Mouse (Mus musculus) layer of hippocampus, adult 9-11 months (tissue): ENCODE data around the gene Elane.
"Not testable (repeated sequence)": the region's sequence is repeated elsewhere in the genome, so short reads cannot be mapped to it uniquely, and the experiment has no call there.

ENCODE experiments used
- DNase-seq: peaks from one replicate; pipeline ENCODE4 v3.0.0; 2022

Gene Elane

DNA sequence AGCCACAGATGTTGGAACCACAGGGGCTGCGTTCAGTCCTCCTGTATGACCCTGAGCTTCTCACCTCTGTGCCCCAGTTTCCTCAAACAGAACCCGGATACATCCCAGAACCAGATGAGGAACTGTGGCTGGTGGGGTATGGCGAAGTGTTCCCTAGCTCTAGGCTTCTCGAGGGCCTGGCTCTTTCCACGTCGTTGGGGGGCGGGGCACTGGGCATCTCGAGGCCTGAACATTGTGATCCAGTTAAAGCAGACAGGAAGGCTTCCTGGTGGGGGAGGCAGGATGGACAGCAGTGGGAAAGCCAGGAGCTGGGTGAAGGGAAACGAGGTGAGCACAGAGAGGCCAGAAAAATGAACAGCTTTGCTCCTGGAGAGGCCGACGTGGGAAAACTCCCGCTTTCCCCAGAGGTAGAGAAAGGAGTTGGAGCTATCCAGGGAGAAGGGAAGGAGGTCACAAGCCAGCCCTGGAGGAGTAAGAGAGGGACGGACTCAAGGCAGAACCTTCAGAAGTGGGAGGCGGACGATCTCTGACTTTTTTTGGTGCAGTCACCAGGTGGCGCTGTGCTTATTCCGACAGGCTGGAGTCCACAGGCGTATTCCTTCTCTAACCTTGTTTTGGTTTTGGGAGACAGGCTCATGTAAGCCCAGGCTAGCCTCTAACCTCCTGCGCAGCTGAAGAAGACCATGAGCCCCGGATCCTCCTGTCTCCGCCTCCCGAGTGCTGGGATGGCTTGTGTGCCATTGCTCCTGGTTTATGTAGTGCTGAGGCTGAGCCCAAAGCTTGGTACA is 2.6 kb upstream of the Elane start:
- peak; percentile 77 for DNase-seq

DNA sequence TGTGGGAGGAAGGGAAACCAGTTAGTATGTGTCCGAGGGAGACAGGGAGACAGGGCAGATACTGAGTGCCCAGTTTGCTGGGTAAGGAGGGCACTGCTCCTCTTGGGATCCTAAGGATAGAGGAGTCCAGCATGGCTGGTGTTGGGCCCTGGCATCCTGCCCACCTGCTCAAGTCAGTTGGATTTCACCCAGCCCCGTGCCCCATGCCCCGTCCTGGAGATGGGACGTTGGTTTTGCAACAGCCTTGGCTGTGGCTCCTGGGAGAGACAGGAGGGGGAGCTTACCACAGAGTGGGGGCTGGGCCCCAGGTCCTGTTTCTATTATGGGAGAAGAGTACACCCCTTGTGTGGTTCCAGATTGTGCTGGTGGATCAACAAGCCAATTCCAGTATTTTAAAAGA is 1.6 kb upstream of the Elane start:
- DNase-seq = no peak

DNA sequence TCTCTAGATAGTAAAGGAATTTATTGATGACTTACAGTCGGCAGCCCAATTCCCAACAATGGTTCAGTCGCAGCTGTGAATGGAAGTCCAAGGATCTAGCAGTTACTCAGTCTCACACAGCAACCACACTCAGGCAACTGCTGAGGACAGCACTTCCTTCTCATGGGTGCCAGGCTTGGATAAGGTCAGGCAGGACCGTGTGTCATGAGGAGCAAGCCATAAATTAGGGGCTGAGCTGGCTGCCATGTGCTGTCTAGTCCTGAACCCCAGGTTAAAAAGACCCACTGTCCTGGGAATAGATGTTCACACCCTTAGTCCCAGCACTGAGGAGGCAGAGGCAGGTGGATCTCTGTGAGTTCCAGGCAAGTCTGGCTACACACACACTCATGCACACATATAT is 1.1 kb upstream of the Elane start:
- not testable (repeated sequence) for DNase-seq

DNA sequence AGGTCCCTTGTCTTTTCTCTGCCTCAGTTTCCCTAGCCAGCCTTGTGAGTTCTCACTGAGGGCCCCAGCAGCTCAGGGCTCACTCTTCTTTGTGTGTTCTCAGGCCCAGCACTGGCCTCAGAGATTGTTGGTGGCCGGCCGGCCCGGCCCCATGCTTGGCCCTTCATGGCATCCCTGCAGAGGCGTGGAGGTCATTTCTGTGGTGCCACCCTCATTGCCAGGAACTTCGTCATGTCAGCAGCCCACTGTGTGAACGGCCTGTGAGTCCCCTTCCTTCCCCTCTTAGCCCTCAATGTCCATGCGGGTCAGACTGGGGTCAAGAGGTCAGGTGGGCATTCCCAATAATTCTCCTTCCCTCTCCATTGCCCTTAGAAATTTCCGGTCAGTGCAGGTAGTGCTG is 564 bp downstream of the Elane start:
- DNase-seq = no peak

DNA sequence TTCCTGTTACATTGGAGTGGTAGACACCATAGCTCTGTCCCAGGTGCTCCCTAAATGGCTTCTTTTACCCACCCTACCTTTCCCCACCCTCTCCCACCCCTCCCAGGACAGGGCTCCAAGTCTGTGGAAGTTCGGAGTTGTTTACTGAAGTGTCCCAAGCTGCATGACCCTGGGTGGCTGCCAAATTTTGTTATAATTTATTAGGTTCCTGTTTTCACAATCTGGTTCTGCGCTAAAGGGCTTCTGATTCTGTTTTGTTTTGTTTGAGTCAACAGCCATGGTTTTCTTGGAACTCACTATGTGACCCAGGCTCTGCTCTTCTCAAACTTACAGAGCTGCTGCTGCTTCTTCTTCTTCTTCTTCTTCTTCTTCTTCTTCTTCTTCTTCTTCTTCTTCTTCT is 3.3 kb downstream of the Elane start:
- DNase-seq = no peak

DNA sequence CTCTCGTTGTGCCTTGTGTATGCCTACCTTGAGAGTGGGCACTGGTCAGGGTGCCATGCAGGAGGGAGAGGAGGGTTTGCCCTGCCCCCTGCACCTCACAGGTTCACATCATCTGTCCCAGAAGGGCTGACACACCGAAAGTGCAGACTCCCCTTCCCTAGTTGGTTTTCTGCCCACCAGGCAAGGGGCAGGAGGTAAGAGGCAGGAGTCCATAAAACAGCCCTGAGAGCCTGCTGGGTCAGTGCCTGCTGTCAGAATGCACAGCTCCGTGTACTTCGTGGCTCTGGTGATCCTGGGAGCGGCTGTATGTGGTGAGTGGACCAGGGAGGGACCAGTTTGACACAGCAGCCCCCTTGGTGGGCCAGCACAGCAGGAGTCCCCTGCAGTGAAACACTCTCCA is 4.6 kb downstream of the Elane start, which contains the start of gene Cfd:
TSS of gene Cfd (plus strand) at position 184 of the 400 bp plus-strand sequence.
- no peak for DNase-seq

DNA sequence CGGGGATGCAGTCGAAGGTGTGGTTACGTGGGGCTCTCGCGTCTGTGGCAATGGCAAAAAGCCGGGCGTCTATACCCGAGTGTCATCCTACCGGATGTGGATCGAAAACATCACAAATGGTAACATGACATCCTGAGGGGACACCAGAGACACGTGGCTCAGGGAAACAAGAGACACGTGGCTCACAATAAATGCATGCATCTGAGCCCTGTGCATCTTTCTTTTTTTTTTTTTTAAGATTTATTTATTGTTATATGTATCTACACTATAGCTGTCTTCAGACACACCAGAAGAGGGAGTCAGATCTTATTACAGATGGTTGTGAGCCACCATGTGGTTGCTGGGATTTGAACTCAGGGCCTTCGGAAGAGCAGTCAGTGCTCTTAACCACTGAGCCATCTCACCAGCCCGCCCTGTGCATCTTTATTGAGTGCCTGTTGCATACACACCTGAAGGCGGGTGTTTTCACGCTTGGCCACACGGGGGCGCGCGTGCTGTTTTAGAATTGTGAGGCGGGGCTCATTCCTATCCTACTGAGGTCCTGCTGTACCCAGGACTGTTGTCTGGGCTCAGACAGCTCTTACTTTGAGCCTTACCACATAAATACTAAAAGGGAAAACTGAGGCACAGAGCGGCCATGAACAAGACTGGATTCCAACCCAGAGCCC is 6.5 kb downstream of the Elane start:
- DNase-seq = peak; percentile 69

DNA sequence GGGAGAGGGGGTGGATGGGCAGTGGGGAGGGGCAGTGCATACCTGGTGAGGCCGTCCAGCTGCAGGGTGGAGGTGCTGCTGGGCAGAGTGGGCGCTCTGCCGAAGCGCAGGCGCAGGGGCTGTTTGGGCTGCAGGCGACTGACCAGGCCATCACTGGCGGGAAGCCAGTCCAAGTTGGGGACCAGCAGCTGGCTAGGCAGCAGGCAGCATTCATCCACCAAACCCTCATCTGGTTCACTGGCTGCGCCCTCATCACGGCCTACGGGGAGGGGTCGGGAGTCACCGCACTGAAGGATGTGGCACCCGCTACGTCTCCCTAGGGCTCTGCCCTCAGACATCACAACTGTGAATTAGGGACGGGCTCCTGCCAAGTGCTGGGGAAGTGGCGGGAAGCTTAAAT is 10.3 kb downstream of the Elane start:
- DNase-seq = no peak

DNA sequence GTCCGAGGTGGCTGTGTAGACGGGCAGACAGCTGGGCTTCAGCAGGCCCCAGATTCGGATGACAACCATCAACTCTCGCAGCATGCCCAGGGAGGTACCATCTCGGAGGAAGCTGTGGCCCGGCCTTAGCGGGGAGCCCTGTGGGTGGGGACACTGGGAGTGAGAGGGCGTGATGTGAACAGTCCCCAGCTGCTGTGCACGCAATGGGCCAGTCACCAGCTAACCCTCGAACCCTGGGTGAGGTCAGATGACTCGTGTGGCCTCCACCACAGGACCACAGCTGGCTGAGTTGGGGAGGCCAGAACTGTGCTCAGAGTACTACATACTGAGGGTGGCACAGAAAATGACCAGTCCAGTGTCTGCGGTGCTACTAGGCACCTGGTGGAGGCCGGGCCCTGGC is 10.8 kb downstream of the Elane start:
- DNase-seq = no peak

DNA sequence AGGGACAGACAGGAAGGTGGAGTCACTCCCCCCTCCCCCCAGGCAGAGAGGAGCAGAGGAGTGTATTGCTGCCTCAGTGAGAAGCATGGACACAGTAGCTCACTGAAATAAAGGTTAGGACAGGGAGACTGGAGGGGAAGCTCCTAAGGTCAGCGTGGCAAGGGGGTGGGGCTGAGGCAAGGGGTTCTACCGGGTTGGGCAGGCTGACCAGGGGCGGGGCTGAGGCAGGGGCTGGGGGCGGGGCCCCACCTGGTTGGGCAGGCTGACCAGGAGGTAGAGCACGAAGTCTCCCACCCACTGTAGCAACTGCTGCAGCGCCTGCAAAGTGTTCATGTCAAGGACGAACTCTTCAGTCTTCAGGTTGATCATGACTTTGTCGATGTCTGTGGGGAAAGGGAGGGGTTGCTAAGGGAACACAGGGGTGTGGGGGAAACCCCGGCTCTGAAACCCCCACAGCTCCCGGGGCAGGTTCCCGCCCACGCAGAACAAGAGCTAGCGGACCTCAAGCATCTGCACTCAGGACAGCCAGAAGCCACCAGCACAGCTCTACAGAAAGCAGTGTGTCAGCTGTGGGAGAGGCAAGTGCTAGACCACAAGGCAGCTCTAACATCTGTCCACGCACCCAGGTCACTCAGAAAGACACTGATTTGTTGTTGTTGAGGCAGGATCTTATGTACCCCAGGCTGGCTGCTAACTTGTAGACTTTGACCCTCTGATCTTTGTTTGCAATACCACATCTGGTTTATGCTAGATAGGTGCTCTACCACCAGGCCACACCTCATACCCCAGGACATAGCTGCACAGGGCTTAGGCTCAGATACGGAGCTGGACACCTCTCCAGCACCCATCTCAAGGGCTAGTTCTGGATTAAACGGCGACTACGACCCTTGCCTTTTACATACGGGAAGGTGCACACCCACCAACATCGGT is 11.5 kb downstream of the Elane start:
- no peak for DNase-seq

DNA sequence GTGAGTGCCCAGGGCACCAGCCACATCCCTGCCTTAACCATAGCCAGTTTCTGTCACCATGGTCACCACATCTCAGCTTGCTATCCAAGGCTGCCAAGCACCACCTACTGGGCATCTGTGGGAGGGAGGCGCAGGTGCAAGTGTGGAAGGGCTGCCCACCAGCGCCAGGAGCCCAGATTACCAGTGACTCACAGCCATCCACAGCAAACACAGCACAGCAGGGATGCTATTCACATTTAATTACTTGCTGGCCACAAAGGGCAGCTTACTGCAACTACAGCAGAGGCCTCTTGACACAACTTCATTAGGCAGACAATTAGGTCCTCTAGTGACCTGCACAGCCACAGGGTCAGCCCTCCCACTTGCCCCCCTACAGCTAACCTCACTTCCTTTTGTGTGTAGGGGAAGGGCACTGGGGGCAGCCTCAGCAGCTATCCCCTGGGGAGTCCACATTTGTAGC is 14.9 kb downstream of the Elane start:
- peak; percentile 93 for DNase-seq

DNA sequence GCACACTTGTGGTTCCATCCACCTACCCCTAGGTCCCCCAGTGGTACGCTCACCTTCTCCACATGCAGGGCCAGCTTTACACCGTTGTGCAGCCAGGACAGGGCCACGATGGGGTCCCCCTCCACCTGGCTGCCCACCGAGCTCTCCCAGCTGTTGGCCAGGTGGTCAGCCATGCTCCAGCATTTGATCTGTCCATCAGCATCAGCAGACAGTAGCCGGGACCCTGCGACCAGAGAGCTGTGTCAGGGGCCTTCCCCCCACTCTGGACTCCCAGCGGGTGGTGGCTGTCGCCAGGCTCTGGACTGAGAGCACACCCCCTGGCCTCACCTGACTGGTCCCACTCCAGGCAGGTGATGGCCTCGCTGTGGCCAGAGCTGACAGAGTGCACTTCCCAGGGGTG is 20.7 kb downstream of the Elane start:
- no peak for DNase-seq

DNA sequence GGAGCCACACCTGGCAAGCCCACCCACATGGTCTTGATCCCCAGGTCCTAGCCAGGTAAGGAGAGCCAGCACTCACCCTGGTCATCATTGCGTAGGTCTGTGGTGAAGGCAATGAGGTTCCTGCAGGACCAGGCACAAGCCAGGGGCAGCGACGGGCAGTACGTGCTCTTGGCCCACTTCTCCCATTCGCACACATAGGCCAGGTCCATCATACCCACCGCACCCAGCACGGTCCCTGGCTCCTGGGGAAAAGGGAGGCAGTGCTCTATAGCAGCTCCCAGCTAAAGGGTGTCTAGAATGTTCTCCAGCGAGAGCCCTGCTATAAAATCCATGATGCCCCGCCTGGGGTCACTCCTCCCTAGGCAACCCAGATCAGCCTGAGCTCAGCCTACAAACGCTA is 21.4 kb downstream of the Elane start:
- DNase-seq = no peak

DNA sequence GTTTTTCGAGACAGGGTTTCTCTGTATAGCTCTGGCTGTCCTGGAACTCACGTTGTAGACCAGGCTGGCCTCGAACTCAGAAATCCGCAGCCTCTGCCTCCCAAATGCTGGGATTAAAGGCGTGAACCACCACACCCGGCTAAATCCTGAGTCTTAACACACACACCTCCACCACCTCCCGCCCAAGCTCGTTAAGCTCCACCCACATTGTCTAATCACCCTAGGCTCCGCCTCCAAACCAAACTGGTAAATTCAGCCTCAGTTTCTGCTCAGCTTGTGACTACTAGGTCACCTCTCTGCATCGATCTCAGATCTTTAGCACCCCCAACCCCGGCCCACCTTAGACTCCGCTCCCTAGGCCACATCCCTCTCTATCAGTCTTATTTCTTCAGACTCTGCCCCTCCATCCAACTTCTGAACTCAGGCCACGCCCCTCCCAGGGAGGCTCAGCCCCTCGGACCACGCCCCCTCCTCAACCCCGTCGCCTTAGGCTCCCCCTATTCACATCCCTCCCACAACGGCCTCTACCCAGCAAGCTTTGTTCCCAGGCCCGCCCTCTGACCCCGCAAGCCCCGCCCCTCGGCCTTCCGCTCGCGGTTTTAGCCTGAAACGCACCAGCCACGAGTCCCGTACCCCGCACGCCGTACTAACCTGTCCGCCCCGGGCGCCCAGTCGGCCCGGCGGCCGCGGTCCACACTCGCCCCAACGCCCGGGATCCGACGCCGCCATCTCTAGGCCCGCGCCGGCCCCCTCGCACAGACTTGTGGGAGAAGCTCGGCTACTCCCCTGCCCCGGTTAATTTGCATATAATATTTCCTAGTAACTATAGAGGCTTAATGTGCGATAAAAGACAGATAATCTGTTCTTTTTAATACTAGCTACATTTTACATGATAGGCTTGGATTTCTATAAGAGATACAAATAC is 22.4 kb downstream of the Elane start, which contains the start of gene Med16:
TSS of gene Med16 (minus strand) at position 757 of the 925 bp plus-strand sequence.
- peak; percentile 97 for DNase-seq

DNA sequence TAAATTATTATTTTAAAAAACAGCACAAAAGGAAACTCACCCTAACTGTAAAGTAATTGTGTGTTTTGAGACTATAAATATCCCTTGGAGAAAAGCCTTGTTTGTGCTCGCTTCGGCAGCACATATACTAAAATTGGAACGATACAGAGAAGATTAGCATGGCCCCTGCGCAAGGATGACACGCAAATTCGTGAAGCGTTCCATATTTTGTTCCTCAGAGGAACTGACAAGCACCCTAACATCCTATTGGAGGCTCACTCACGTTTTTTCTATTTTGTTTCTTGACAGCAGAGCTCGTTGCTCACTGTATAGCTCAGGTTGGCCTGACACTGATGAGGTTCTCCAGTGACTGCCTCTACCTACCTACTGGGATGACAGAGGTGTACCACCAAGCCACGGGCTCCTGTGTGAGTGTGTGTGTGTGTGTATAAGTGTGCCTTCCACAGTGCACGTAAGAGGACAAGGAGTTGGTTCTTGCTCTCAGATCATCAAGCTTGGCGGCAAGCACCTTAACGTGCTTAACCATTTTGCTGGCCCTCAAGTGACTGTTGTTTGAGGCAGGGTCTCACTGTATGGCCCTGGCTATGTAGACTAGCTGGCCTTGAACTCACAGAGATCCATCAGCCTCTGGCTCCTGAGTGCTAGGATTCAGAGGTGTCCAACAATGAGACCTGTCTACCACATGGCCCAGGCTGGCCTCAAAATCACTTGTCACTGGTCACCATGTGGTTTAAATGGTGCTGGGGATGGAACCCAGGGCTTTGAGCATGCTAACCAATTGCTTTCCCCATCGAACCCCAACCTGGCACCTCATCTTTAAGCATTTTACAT is 23.3 kb downstream of the Elane start:
- peak; percentile 75 for DNase-seq

DNA sequence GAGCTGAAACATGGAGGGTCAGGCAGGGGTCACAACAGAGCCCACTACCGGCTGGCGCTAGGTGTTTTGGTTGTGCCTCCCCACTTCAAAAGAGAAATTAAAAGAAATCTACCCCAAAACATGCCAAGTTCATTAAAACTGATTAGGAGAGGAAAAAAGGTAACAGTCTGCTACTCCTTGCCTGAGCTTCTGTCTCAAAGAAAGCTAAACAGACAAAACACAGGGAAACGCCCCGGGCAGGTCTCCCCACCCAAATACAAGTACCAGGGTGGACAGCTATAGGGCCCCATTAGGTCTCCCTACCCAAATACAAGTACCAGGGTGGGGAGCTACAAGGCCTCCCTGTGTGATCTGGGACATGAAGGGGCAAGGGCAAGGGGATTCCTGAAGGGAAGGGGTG is 24.5 kb downstream of the Elane start, which contains the start of gene Gm26602:
TSS of gene Gm26602 (plus strand) at position 301 of the 400 bp plus-strand sequence.
- DNase-seq = no peak

DNA sequence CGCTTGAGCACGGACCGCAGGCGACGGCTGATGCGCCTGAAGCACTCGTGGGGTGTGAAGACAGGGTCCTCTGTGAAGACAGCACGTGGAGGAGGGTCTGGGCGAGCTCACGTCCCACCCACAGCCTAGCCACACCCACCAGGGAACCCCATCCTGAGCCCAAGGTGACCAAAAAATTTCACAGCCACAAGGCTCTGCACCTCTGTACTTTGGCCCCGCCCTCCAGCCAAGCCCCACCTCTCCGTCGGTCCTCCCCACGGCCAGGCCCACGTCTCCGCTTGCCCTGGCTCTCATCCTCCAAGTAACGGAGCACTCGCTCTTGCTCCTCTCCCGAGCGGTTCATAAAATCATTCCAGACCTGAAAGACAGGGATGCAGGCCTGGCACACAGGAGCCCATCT is 26.4 kb downstream of the Elane start:
- DNase-seq = no peak

DNA sequence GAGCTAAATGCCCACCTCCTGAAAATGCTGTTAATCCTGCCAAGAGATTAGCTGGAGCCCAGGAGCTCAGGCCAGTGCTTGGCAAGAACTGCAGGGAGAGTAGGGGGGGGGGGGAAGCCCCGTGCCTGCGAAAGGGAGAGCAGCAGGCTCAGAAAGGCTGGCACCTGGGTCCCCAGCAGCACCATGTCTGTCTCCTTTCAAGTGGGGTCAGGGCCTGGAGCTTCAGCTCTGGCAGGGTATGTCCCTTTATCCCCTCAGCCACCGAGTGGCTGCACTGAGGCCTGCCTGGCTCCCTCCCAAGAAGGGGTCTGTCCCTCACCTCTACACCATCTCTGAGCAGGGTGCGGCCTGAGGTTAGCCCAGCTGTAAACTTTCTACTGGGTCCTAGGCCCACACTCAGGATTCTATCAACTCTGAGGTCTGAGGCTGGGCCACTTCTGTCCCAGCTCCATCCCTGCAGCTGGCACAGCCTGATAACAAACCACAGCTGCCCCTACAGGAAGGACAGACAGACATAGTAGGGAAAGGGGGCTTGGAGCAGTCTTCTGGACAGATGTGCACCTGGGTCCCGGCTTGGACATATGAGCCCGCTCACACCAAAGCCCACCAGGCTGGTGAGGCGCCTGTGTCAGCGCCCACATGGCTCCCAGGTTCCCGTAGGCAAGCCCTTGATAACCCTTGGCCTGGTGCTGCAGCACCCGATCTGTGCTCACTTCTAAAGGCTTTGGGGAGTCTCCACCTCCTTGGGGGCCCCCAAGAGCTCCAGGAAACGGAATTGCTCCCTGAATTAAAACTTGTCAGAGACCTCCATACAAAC is 28.3 kb downstream of the Elane start:
- no peak for DNase-seq

DNA sequence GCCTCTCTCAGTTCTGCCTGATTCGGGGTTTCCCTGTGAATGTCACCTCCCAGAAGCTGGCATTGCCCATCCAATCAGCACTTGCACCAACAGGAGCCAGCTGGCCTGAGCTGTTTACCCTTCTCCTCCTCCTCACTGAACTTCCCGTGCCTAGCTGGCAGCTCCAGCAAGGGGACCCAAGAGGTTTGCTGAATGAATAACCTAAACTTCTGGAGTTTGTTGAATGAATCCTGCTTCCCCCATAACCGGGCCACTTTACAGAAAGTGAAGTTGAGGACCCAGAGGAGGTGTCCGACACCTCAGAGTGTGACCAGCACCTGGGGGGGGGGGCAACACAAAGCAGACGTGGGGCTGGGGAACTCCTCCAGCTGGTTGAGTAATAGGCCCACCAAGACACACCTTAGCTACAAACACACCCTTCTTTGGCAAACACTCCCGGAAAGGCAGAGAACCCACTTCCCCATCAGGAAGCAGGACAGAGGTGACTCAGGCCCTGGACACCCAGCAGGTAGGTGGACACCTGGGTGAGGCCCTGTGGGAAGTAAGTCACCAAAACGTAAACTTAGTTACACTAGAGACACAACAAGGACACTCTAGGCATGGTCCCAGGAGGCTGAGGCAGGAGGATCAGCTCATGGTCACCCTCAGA is 29.0 kb downstream of the Elane start:
- no peak for DNase-seq

DNA sequence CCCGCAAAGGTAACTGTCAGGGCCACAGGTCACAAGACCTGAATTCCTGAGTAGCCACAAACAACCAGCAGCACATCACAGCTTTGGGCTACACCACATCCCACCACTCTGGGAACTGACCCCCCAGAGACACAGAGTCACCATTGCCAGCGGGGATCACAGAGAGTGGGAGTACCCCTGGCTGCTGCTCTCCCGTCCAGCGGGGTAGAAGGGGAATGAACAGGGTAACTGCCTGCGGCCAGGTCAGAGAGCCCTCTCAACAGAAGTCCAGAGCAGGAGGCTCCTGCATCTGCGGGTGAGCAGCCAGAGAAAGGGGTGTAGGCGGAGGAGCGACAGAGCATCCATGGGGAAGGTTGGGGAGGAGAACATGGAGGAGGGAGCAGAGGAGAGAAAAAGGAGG is 30.0 kb downstream of the Elane start:
- no peak for DNase-seq
